ENCODE assay signal across 10 mouse cellular contexts in the genomic region with DNA sequence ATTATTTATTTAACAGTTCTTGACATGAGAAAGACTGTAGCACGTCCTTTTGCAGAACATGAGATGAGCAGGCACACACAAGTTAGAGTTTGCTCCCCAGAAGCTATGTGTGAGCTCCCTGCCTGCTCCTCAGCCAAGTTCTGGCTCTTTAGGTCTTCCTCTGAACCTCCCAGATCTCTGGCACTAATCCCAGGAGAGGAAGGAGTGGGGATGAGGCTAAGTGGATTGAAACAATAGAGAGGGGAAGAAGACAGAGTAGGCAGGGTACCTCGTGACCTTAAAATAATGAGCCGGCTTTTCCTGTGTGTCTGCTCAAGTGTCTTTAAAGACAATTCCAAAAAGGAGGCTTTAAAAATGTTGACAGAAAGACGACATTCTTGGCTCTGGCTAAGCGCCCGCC. TPM values are rescaled to one million over a fixed set of nuclear protein-coding genes. Genes with fewer than 3 reads are reported as not detected.
A peak's percentile ranks its signal among the peaks of the same experiment; 100 is the strongest.
DNase-seq lines count a peak whose midpoint lies in the region; ATAC-seq lines count a peak whose summit lies in the region.
"Had no signal": no experiment of that assay in that cellular context is flagged by ENCODE, and none has a peak within 500 bp of the region (broad histone marks: within the 10 kb centered on the region; RNA-seq: fewer than 3 reads in every experiment).

No protein-coding gene starts in this region.

- peak; percentile 22 to 60 for DNase-seq in kidney, adult 8-10 months
- peak; percentile 49 for DNase-seq in gonadal fat pad, adult 2 months (ENCODE audit: low read depth)
- DNase-seq in heart, postnatal 36 days = peak; percentile 25 to 33
- peak; percentile 70 for DNase-seq in lung, postnatal 36 days
- no peak for DNase-seq in urinary bladder, adult 18-20 months (ENCODE audit: low spot score in 2 of 2)
- no peak for DNase-seq in forebrain, embryonic 11.5 days (ENCODE audit: low spot score)

- intact Hi-C loops in heart, postnatal 36 days (cut with DNase I) = no loop called here

- H3K27ac ChIP-seq in kidney, embryonic 16.5 days (ENCODE audit: low read length) = no peak overlapping the region
- H3K27ac ChIP-seq in forebrain, embryonic 11.5 days (ENCODE audit: low read depth, low read length) = no peak overlapping the region
- H3K27ac ChIP-seq: liver, embryonic 15.5 days had no signal

- H3K4me1 ChIP-seq in kidney, embryonic 16.5 days (ENCODE audit: insufficient read depth, low read length) = no peaks in the 10 kb centered on the region
- no peaks in the 10 kb centered on the region for H3K4me1 ChIP-seq in forebrain, embryonic 11.5 days (replicated peaks; ENCODE audit: control insufficient read depth, insufficient read depth, low read length)
- H3K4me1 ChIP-seq: liver, embryonic 15.5 days had no signal

- H3K27me3 ChIP-seq in kidney, embryonic 16.5 days (ENCODE audit: insufficient read depth, low read length) = no peaks in the 10 kb centered on the region
- no peaks in the 10 kb centered on the region for H3K27me3 ChIP-seq in forebrain, embryonic 11.5 days (ENCODE audit: control insufficient read depth, insufficient read depth, low read length)
- H3K27me3 ChIP-seq: liver, embryonic 15.5 days had no signal

- H3K4me3 ChIP-seq in kidney, embryonic 16.5 days (ENCODE audit: low read length) = no peak overlapping the region
- no peak overlapping the region for H3K4me3 ChIP-seq in forebrain, embryonic 11.5 days (ENCODE audit: low read depth, low read length)
- H3K4me3 ChIP-seq: liver, embryonic 15.5 days had no signal

- H3K4me2 ChIP-seq in kidney, embryonic 16.5 days (replicated peaks; ENCODE audit: low read depth, low read length) = no peak overlapping the region
- H3K4me2 ChIP-seq in forebrain, embryonic 11.5 days (ENCODE audit: low read depth, low read length, severe bottlenecking) = no peak overlapping the region
- H3K4me2 ChIP-seq: liver, embryonic 15.5 days had no signal

- no peaks in the 10 kb centered on the region for H3K9me3 ChIP-seq in kidney, embryonic 16.5 days (ENCODE audit: low read length)
- H3K9me3 ChIP-seq in forebrain, embryonic 11.5 days (ENCODE audit: control insufficient read depth, low read length) = no peaks in the 10 kb centered on the region
- H3K9me3 ChIP-seq: G1E; liver, embryonic 15.5 days had no signal

- H3K9ac ChIP-seq in kidney, embryonic 16.5 days (replicated peaks; ENCODE audit: low read length) = no peak overlapping the region
- H3K9ac ChIP-seq in forebrain, embryonic 11.5 days (ENCODE audit: low read length) = no peak overlapping the region
- H3K9ac ChIP-seq: liver, embryonic 15.5 days had no signal

- WGBS in kidney, embryonic 16.5 days = 59% methylated on average over 6 of the region's 6 CpGs
- 51% methylated on average over 6 of the region's 6 CpGs for WGBS in forebrain, embryonic 11.5 days

- no peaks in the 10 kb centered on the region for H3K36me3 ChIP-seq in kidney, embryonic 16.5 days (ENCODE audit: insufficient read depth, low read length)
- H3K36me3 ChIP-seq in forebrain, embryonic 11.5 days (ENCODE audit: control insufficient read depth, insufficient read depth, low read length) = no peaks in the 10 kb centered on the region
- H3K36me3 ChIP-seq: G1E; liver, embryonic 15.5 days had no signal

- ATAC-seq in kidney, embryonic 16.5 days (ENCODE audit: low FRiP score, low TSS enrichment) = no peak
- ATAC-seq in activated CD4-positive, CD25-positive, alpha-beta regulatory T cell, adult 4 months = no peak
- ATAC-seq in forebrain, embryonic 11.5 days (replicated peaks; ENCODE audit: low FRiP score) = no peak

RNA-seq across cellular contexts. Expression of gene Tek, which starts 23.9 kb away (rescaled TPM):
- 41.3 and 44.3 TPM in 2 replicates for polyA plus RNA-seq in kidney, embryonic 16.5 days (2015; fragmentation: Nextera tagmentation; extraction: Ambion mirVana)
- polyA plus RNA-seq in gonadal fat pad, adult 2 months (2012; rRNA removed) = 10.2 and 10.4 TPM in 2 replicates
- 10 to 100 TPM; 41.2 to 42.9 TPM for total RNA-seq in heart, postnatal 36 days (2021)
- polyA plus RNA-seq in activated CD4-positive, CD25-positive, alpha-beta regulatory T cell, adult 4 months (2017; shearing (Covaris generic)) = not detected
- polyA plus RNA-seq in forebrain, embryonic 11.5 days (2014; fragmentation: Nextera tagmentation; extraction: Ambion mirVana) = 9.4 and 10.4 TPM in 2 replicates
- polyA plus RNA-seq: G1E had no signal

Comparison
In these comparisons a context has a peak if more than half of its experiments do, and no peak if none do; other contexts are left out.
1. DNase-seq: peak in kidney, adult 8-10 months (2 of 2), gonadal fat pad, adult 2 months (single experiment), heart, postnatal 36 days (2 of 2) and lung, postnatal 36 days (single experiment); none in urinary bladder, adult 18-20 months (0 of 2) and forebrain, embryonic 11.5 days (single experiment).
2. RNA of gene Tek, which starts 23.9 kb away (polyA plus RNA-seq): 41.3 to 44.3 TPM in kidney, embryonic 16.5 days, 10.2 to 10.4 TPM in gonadal fat pad, adult 2 months and 9.4 to 10.4 TPM in forebrain, embryonic 11.5 days; not detected in activated CD4-positive, CD25-positive, alpha-beta regulatory T cell, adult 4 months; every median in the first group is over 10 times any median in the second.